Mouse (Mus musculus) adrenal gland, adult 18-20 months (tissue): Measurements from ENCODE around the gene Tjp3. TPM values are rescaled to one million over a fixed set of nuclear protein-coding genes. Genes with fewer than 3 reads are reported as not detected.

Experiments used
- DNase-seq, 2 experiments: peaks; one replicate each; pipeline ENCODE4 v3.0.0; 2021 to 2022; ENCODE audit warnings: low spot score in 2 of 2
- long read RNA-seq, 2 experiments: library from polyadenylated mRNA; stranded (forward); transcript quantifications; one replicate each; pipeline ENCODE4 v2.0.0; 2021
- total RNA-seq, 2 experiments: library from RNA; stranded (reverse); gene quantifications; 1 replicate in 1 of 2; 2 replicates in 1 of 2; pipeline ENCODE4 v1.2.3; 2021

The Tjp3 gene
- total RNA-seq, result 1 to 10 TPM; 1.1 to 1.6 TPM
- long read RNA-seq, experiment 1, result 0 reads
- long read RNA-seq, experiment 2, partial matches to known transcripts, result 0 of 3 reads
- long read RNA-seq, experiment 2, other reads (novel, unspliced or antisense), result 1 of 3 reads

- DNase-seq, result no peak
Observed at GRCm38 (mm10) chr10:81291511-81292104, at the start of gene Tjp3. Gene Tjp3 (minus strand): TSS chr10:81291581.

- DNase-seq, result no peak
Observed at GRCm38 (mm10) chr10:81340551-81341332, 49.4 kb upstream of the Tjp3 start.

- no peak for DNase-seq
Observed at GRCm38 (mm10) chr10:81336558-81336957, 45.2 kb upstream of the Tjp3 start.

GRCm38 (mm10) chr10:81335393-81336340 is 44.3 kb upstream of the Tjp3 start:
- no peak for DNase-seq

- DNase-seq, result no peak
Observed at GRCm38 (mm10) chr10:81334324-81334723, 42.9 kb upstream of the Tjp3 start.

GRCm38 (mm10) chr10:81332277-81332676 is 40.9 kb upstream of the Tjp3 start:
- DNase-seq, result no peak

- no peak for DNase-seq
Observed at GRCm38 (mm10) chr10:81330007-81330406, 38.6 kb upstream of the Tjp3 start.

- DNase-seq, result no peak
Observed at GRCm38 (mm10) chr10:81329194-81329975, 38.0 kb upstream of the Tjp3 start.

GRCm38 (mm10) chr10:81328386-81328785 is 37.0 kb upstream of the Tjp3 start, which contains the start of gene Tbxa2r:
Gene Tbxa2r (plus strand): TSS chr10:81328731.
- peak; percentile 72 to 74 for DNase-seq

- peak in 1 of 2 experiments; percentile 60 for DNase-seq
Observed at GRCm38 (mm10) chr10:81327959-81328358, 36.6 kb upstream of the Tjp3 start.

GRCm38 (mm10) chr10:81326858-81327257 is 35.5 kb upstream of the Tjp3 start:
- no peak for DNase-seq

GRCm38 (mm10) chr10:81325781-81326180 is 34.4 kb upstream of the Tjp3 start:
- no peak for DNase-seq

- no peak for DNase-seq
Observed at GRCm38 (mm10) chr10:81325176-81325575, 33.8 kb upstream of the Tjp3 start.

- no peak for DNase-seq
Observed at GRCm38 (mm10) chr10:81323791-81324530, 32.6 kb upstream of the Tjp3 start.

- no peak for DNase-seq
Observed at GRCm38 (mm10) chr10:81323141-81323775, 31.9 kb upstream of the Tjp3 start.

GRCm38 (mm10) chr10:81322444-81322843 is 31.1 kb upstream of the Tjp3 start:
- DNase-seq, result no peak

- no peak for DNase-seq
Observed at GRCm38 (mm10) chr10:81321436-81321835, 30.1 kb upstream of the Tjp3 start.

- DNase-seq, result peak; percentile 90 to 91
Observed at GRCm38 (mm10) chr10:81320550-81321347, 29.4 kb upstream of the Tjp3 start, which contains the start of gene Cactin. Gene Cactin (plus strand): TSS chr10:81321103.
